Mouse (Mus musculus) kidney, adult 2 months (tissue): Measurements from ENCODE around the gene Edn2. TPM values are rescaled to one million over a fixed set of nuclear protein-coding genes. Genes with fewer than 3 reads are reported as not detected.

Experiments
- DNase-seq: peaks from one replicate; pipeline ENCODE4 v3.0.0; 2021
- H3K27ac ChIP-seq: fragments of 200-500 bp; 2 replicates; pipeline ENCODE4 v1.5.1; 2012; ENCODE audit warnings: low read depth, low read length, control low read depth, inconsistent platforms; ENCODE audit not compliant: insufficient read depth
- H3K27me3 ChIP-seq: fragments of 200-500 bp; replicated peaks from 2 replicates; pipeline ENCODE4 v1.6.1; 2012; ENCODE audit warnings: mild to moderate bottlenecking, moderate library complexity, low read length, inconsistent platforms; ENCODE audit not compliant: control insufficient read depth, insufficient read depth
- H3K36me3 ChIP-seq: fragments of 200-500 bp; 2 replicates; pipeline ENCODE4 v1.6.1; 2012; ENCODE audit warnings: mild to moderate bottlenecking, moderate library complexity, low read length, inconsistent platforms; ENCODE audit not compliant: control insufficient read depth, insufficient read depth
- H3K4me1 ChIP-seq: fragments of 200-500 bp; 2 replicates; pipeline ENCODE4 v1.6.1; 2011; ENCODE audit warnings: low read length; ENCODE audit not compliant: control insufficient read depth, insufficient read depth
- H3K4me3 ChIP-seq: fragments of 200-500 bp; 2 replicates; pipeline ENCODE4 v1.5.1; 2011; ENCODE audit warnings: mild to moderate bottlenecking, low read depth, low read length, control low read depth; ENCODE audit not compliant: insufficient read depth
- CTCF ChIP-seq: fragments of 200-500 bp; conservative IDR thresholded peaks from 2 replicates; pipeline ENCODE4 v1.5.1; 2011; ENCODE audit warnings: low read depth, mild to moderate bottlenecking, control low read depth, low read length, moderate library complexity, mixed read lengths; ENCODE audit not compliant: insufficient read depth, insufficient read length
- POLR2A ChIP-seq: fragments of 200-500 bp; IDR thresholded peaks from one replicate; pipeline ENCODE4 v1.6.1; 2011; ENCODE audit warnings: low read depth, low read length, control low read depth
- WGBS: fragments of 180-500 bp; shearing (Covaris S2); methylation state at CpG from one replicate; pipeline ENCODE4 v1.1.7; 2018; 5-methylcytosine and 5-hydroxymethylcytosine counted together
- polyA plus RNA-seq: library from polyadenylated mRNA; depleted of rRNA; stranded (reverse); fragments of >200 nt; gene quantifications from 2 replicates; pipeline ENCODE4 v1.2.3, GENCODE M21; 2012; rRNA removed

Edn2 gene
- polyA plus RNA-seq, 1 experiment: not detected

- H3K4me3 ChIP-seq: no peak overlapping the region
- no peaks in the 10 kb centered on the region for H3K4me1 ChIP-seq
- TF ChIP-seq CTCF (no peak), POLR2A (no peak)
- no peaks in the 10 kb centered on the region for H3K27me3 ChIP-seq
- H3K27ac ChIP-seq: no peak overlapping the region
- H3K36me3 ChIP-seq: no peaks in the 10 kb centered on the region
- DNase-seq: no peak
- WGBS: 45% methylated on average over 9 of the region's 9 CpGs
Observed at GRCm38 (mm10) chr4:120204357-120204942, 43.4 kb downstream of the Edn2 start.

GRCm38 (mm10) chr4:120206471-120206891 lies 45.5 kb downstream of the Edn2 start:
- H3K36me3 ChIP-seq: no peaks in the 10 kb centered on the region
- no peaks in the 10 kb centered on the region for H3K27me3 ChIP-seq
- TF ChIP-seq CTCF: no peak
- TF ChIP-seq POLR2A: no peak
- no peak overlapping the region for H3K27ac ChIP-seq
- 75% methylated on average over 6 of the region's 6 CpGs for WGBS
- no peak for DNase-seq
- no peaks in the 10 kb centered on the region for H3K4me1 ChIP-seq
- H3K4me3 ChIP-seq: no peak overlapping the region

- H3K4me1 ChIP-seq: no peaks in the 10 kb centered on the region
- no peaks in the 10 kb centered on the region for H3K36me3 ChIP-seq
- 56% methylated on average over 6 of the region's 6 CpGs for WGBS
- TF ChIP-seq POLR2A: no peak
- no peak for TF ChIP-seq CTCF
- no peak overlapping the region for H3K4me3 ChIP-seq
- DNase-seq: no peak
- H3K27me3 ChIP-seq: no peaks in the 10 kb centered on the region
- no peak overlapping the region for H3K27ac ChIP-seq
Observed at GRCm38 (mm10) chr4:120212080-120212479, 51.1 kb downstream of the Edn2 start.

GRCm38 (mm10) chr4:120212812-120213211 lies 51.8 kb downstream of the Edn2 start:
- Histone ChIP-seq H3K4me1 (no peaks in the 10 kb centered on the region), H3K4me3 (no peak overlapping the region), H3K36me3 (no peaks in the 10 kb centered on the region), H3K27ac (no peak overlapping the region), H3K27me3 (no peaks in the 10 kb centered on the region)
- TF ChIP-seq POLR2A (no peak), CTCF (no peak)
- 53% methylated on average over 3 of the region's 3 CpGs for WGBS
- DNase-seq: no peak

GRCm38 (mm10) chr4:120215915-120216591 lies 55.0 kb downstream of the Edn2 start:
- Histone ChIP-seq H3K4me3 (no peak overlapping the region), H3K36me3 (no peaks in the 10 kb centered on the region), H3K27me3 (no peaks in the 10 kb centered on the region), H3K27ac (no peak overlapping the region), H3K4me1 (no peaks in the 10 kb centered on the region)
- WGBS: 40% methylated on average over 10 of the region's 10 CpGs
- TF ChIP-seq POLR2A (no peak), CTCF (peak; percentile 60)
- peak; percentile 33 for DNase-seq

GRCm38 (mm10) chr4:120216883-120217282 lies 55.9 kb downstream of the Edn2 start:
- Histone ChIP-seq H3K4me3 (no peak overlapping the region), H3K36me3 (no peaks in the 10 kb centered on the region), H3K4me1 (no peaks in the 10 kb centered on the region), H3K27ac (no peak overlapping the region), H3K27me3 (no peaks in the 10 kb centered on the region)
- no peak for DNase-seq
- TF ChIP-seq CTCF (no peak), POLR2A (no peak)

Other genes starting within 250 kb of the Edn2 start
- not detected in 2 replicates for gene AL607142.1, start 96.2 kb upstream of the Edn2 start, polyA plus RNA-seq
- 0.41 and 0.61 TPM in 2 replicates for gene Foxo6, start 126.1 kb downstream of the Edn2 start, polyA plus RNA-seq
- 28.1 and 30.0 TPM in 2 replicates for gene Scmh1, start 244.1 kb downstream of the Edn2 start, polyA plus RNA-seq